Mouse (Mus musculus) erythroblast, embryonic 14.5 days (primary cell): ENCODE results near the gene Glod4.

Experiments used
- GATA1 ChIP-seq: IDR thresholded peaks from 2 replicates; pipeline ENCODE4 v1.6.1; 2012; ENCODE audit warnings: low read length, inconsistent platforms, mixed read lengths
- TAL1 ChIP-seq: IDR thresholded peaks from 3 replicates; pipeline ENCODE4 v1.6.1; 2012; ENCODE audit warnings: low read length, inconsistent platforms, mixed read lengths

DNA sequence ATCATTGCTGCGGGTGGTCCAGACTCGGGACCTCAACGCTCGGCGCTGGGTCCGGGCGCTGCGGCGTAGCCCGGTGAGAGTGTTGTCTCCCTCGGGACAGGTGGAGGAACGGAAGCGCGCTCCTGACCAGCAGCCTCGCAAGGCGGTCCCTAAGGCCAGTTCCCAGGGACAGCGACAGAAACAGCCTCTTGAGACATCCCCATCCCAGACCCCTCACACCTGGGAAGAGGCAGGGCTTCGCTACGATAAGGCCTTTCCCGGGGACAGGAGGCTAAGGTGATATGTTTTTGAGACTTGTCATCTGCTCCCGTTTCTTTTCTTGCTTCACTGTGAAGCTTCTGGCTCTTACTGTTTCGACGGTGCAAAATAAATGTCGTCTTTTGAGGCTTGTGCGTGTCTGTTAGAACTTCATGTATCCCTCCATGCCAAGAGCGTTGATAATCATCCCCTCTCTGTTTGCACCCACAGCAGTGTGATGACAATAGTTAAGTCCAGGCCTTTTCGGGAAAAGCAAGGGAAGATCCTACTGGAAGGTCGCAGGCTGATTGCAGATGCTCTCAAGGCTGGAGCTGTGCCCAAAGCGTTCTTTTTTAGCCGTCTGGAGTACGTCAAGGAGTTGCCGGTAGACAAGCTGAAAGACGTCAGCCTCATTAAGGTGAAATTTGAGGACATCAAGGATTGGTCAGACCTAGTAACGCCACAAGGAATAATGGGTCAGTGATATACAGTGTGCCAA is 454 bp upstream of the Glod4 start:
- no peak for TF ChIP-seq GATA1
- no peak for TF ChIP-seq TAL1
